Mouse (Mus musculus): Measurements from ENCODE around the gene Ston1. TPM values are rescaled to one million over a fixed set of nuclear protein-coding genes. Genes with fewer than 3 reads are reported as not detected.

The Ston1 gene
- total RNA-seq, 1 experiment from 2014 or later, result not detected

- ATAC-seq (replicated peaks in 1 of 2; ENCODE audit: insufficient read depth in 1 of 2, low FRiP score in 2 of 2, low TSS enrichment in 1 of 2, low read depth in 1 of 2, poor library complexity in 2 of 2, severe bottlenecking in 2 of 2), result no peak
Measured at GRCm38 (mm10) chr17:88613721-88614120, 16.2 kb downstream of the Ston1 start.

GRCm38 (mm10) chr17:88614234-88614633 is 16.8 kb downstream of the Ston1 start:
- ATAC-seq (replicated peaks in 1 of 2; ENCODE audit: insufficient read depth in 1 of 2, low FRiP score in 2 of 2, low TSS enrichment in 1 of 2, low read depth in 1 of 2, poor library complexity in 2 of 2, severe bottlenecking in 2 of 2), result no peak

- no peak for ATAC-seq (replicated peaks in 1 of 2; ENCODE audit: insufficient read depth in 1 of 2, low FRiP score in 2 of 2, low TSS enrichment in 1 of 2, low read depth in 1 of 2, poor library complexity in 2 of 2, severe bottlenecking in 2 of 2)
Measured at GRCm38 (mm10) chr17:88614733-88615132, 17.2 kb downstream of the Ston1 start.

GRCm38 (mm10) chr17:88615492-88616155 is 18.1 kb downstream of the Ston1 start:
- ATAC-seq (replicated peaks in 1 of 2; ENCODE audit: insufficient read depth in 1 of 2, low FRiP score in 2 of 2, low TSS enrichment in 1 of 2, low read depth in 1 of 2, poor library complexity in 2 of 2, severe bottlenecking in 2 of 2), result no peak

GRCm38 (mm10) chr17:88620935-88621334 is 23.5 kb downstream of the Ston1 start:
- no peak for ATAC-seq (replicated peaks in 1 of 2; ENCODE audit: insufficient read depth in 1 of 2, low FRiP score in 2 of 2, low TSS enrichment in 1 of 2, low read depth in 1 of 2, poor library complexity in 2 of 2, severe bottlenecking in 2 of 2)

- ATAC-seq (replicated peaks in 1 of 2; ENCODE audit: insufficient read depth in 1 of 2, low FRiP score in 2 of 2, low TSS enrichment in 1 of 2, low read depth in 1 of 2, poor library complexity in 2 of 2, severe bottlenecking in 2 of 2), result no peak
Measured at GRCm38 (mm10) chr17:88621374-88621773, 23.9 kb downstream of the Ston1 start.

GRCm38 (mm10) chr17:88622711-88623110 is 25.2 kb downstream of the Ston1 start:
- no peak for ATAC-seq (replicated peaks in 1 of 2; ENCODE audit: insufficient read depth in 1 of 2, low FRiP score in 2 of 2, low TSS enrichment in 1 of 2, low read depth in 1 of 2, poor library complexity in 2 of 2, severe bottlenecking in 2 of 2)

GRCm38 (mm10) chr17:88624386-88624785 is 26.9 kb downstream of the Ston1 start:
- no peak for ATAC-seq (replicated peaks in 1 of 2; ENCODE audit: insufficient read depth in 1 of 2, low FRiP score in 2 of 2, low TSS enrichment in 1 of 2, low read depth in 1 of 2, poor library complexity in 2 of 2, severe bottlenecking in 2 of 2)

GRCm38 (mm10) chr17:88625350-88625749 is 27.9 kb downstream of the Ston1 start:
- no peak for ATAC-seq (replicated peaks in 1 of 2; ENCODE audit: insufficient read depth in 1 of 2, low FRiP score in 2 of 2, low TSS enrichment in 1 of 2, low read depth in 1 of 2, poor library complexity in 2 of 2, severe bottlenecking in 2 of 2)

GRCm38 (mm10) chr17:88625931-88626330 is 28.4 kb downstream of the Ston1 start:
- ATAC-seq (replicated peaks in 1 of 2; ENCODE audit: insufficient read depth in 1 of 2, low FRiP score in 2 of 2, low TSS enrichment in 1 of 2, low read depth in 1 of 2, poor library complexity in 2 of 2, severe bottlenecking in 2 of 2), result no peak

- no peak for ATAC-seq (replicated peaks in 1 of 2; ENCODE audit: insufficient read depth in 1 of 2, low FRiP score in 2 of 2, low TSS enrichment in 1 of 2, low read depth in 1 of 2, poor library complexity in 2 of 2, severe bottlenecking in 2 of 2)
Measured at GRCm38 (mm10) chr17:88626347-88626811, 28.9 kb downstream of the Ston1 start.

- no peak for ATAC-seq (replicated peaks in 1 of 2; ENCODE audit: insufficient read depth in 1 of 2, low FRiP score in 2 of 2, low TSS enrichment in 1 of 2, low read depth in 1 of 2, poor library complexity in 2 of 2, severe bottlenecking in 2 of 2)
Measured at GRCm38 (mm10) chr17:88627150-88627549, 29.7 kb downstream of the Ston1 start.

- no peak for ATAC-seq (replicated peaks in 1 of 2; ENCODE audit: insufficient read depth in 1 of 2, low FRiP score in 2 of 2, low TSS enrichment in 1 of 2, low read depth in 1 of 2, poor library complexity in 2 of 2, severe bottlenecking in 2 of 2)
Measured at GRCm38 (mm10) chr17:88628676-88629380, 31.3 kb downstream of the Ston1 start.

- no peak for ATAC-seq (replicated peaks in 1 of 2; ENCODE audit: insufficient read depth in 1 of 2, low FRiP score in 2 of 2, low TSS enrichment in 1 of 2, low read depth in 1 of 2, poor library complexity in 2 of 2, severe bottlenecking in 2 of 2)
Measured at GRCm38 (mm10) chr17:88629381-88629759, 31.9 kb downstream of the Ston1 start.

- no peak for ATAC-seq (replicated peaks in 1 of 2; ENCODE audit: insufficient read depth in 1 of 2, low FRiP score in 2 of 2, low TSS enrichment in 1 of 2, low read depth in 1 of 2, poor library complexity in 2 of 2, severe bottlenecking in 2 of 2)
Measured at GRCm38 (mm10) chr17:88629931-88630553, 32.6 kb downstream of the Ston1 start.

GRCm38 (mm10) chr17:88630554-88630948 is 33.1 kb downstream of the Ston1 start:
- no peak for ATAC-seq (replicated peaks in 1 of 2; ENCODE audit: insufficient read depth in 1 of 2, low FRiP score in 2 of 2, low TSS enrichment in 1 of 2, low read depth in 1 of 2, poor library complexity in 2 of 2, severe bottlenecking in 2 of 2)

- ATAC-seq (replicated peaks in 1 of 2; ENCODE audit: insufficient read depth in 1 of 2, low FRiP score in 2 of 2, low TSS enrichment in 1 of 2, low read depth in 1 of 2, poor library complexity in 2 of 2, severe bottlenecking in 2 of 2), result no peak
Measured at GRCm38 (mm10) chr17:88632631-88633030, 35.1 kb downstream of the Ston1 start.

GRCm38 (mm10) chr17:88636076-88636475 is 38.6 kb downstream of the Ston1 start:
- ATAC-seq (replicated peaks in 1 of 2; ENCODE audit: insufficient read depth in 1 of 2, low FRiP score in 2 of 2, low TSS enrichment in 1 of 2, low read depth in 1 of 2, poor library complexity in 2 of 2, severe bottlenecking in 2 of 2), result no peak
